Mouse (Mus musculus) midbrain, embryonic 14.5 days (tissue): ENCODE data around the gene Adnp. TPM values are rescaled to one million over a fixed set of nuclear protein-coding genes. Genes with fewer than 3 reads are reported as not detected.

Experiments used
- ATAC-seq: fragments of 200-750 bp; cut with Nextera tagmentation; 2 replicates; pipeline ENCODE4 v1.8.0; 2017; ENCODE audit warnings: moderate number of reproducible peaks, moderate library complexity; ENCODE audit not compliant: low FRiP score, low TSS enrichment
- DNase-seq: peaks from one replicate; pipeline ENCODE4 v3.0.0-alpha.2; 2015
- H3K27ac ChIP-seq: fragments of 300-500 bp; sonication (generic); replicated peaks from 2 replicates; pipeline ENCODE4 v1.5.1; 2014; ENCODE audit warnings: mild to moderate bottlenecking, low read depth, low read length, moderate library complexity
- H3K27me3 ChIP-seq: fragments of 300-500 bp; sonication (generic); 2 replicates; pipeline ENCODE4 v1.6.1; 2014; ENCODE audit warnings: low read length, control low read depth, mixed read lengths; ENCODE audit not compliant: control insufficient read depth, insufficient read depth
- H3K36me3 ChIP-seq: fragments of 300-500 bp; sonication (generic); 2 replicates; pipeline ENCODE4 v1.6.1; 2014; ENCODE audit warnings: low read length, control low read depth; ENCODE audit not compliant: control insufficient read depth, insufficient read depth
- H3K4me1 ChIP-seq: fragments of 300-500 bp; sonication (generic); 2 replicates; pipeline ENCODE4 v1.6.1; 2014; ENCODE audit warnings: mild to moderate bottlenecking, antibody characterized with exemption, low read length, control low read depth; ENCODE audit not compliant: control insufficient read depth, insufficient read depth
- H3K4me2 ChIP-seq: fragments of 300-500 bp; sonication (generic); 2 replicates; pipeline ENCODE4 v1.6.1; 2014; ENCODE audit warnings: mild to moderate bottlenecking, low read length, moderate library complexity
- H3K4me3 ChIP-seq: fragments of 300-500 bp; sonication (generic); replicated peaks from 2 replicates; pipeline ENCODE4 v1.5.1; 2014; ENCODE audit warnings: low read depth, low read length
- H3K9ac ChIP-seq: fragments of 300-500 bp; sonication (generic); replicated peaks from 2 replicates; pipeline ENCODE4 v1.6.1; 2014; ENCODE audit warnings: mild to moderate bottlenecking, low read length, moderate library complexity
- H3K9me3 ChIP-seq: fragments of 300-500 bp; sonication (generic); 2 replicates; pipeline ENCODE4 v1.6.1; 2016; ENCODE audit warnings: low read length, control low read depth, mixed read lengths; ENCODE audit not compliant: control insufficient read depth
- WGBS: fragments of 180-500 bp; shearing (Covaris S2); extraction: QIAGEN DNeasy Blood & Tissue Kit; methylation state at CpG from one replicate; pipeline ENCODE4 v1.1.7; 2014; 5-methylcytosine and 5-hydroxymethylcytosine counted together
- polyA plus RNA-seq: library from polyadenylated mRNA; unstranded; fragments of >200 nt; fragmentation: Nextera tagmentation; extraction: Ambion mirVana; gene quantifications from 2 replicates; pipeline ENCODE4 v1.2.1, GENCODE M21; 2014

Gene Adnp
- polyA plus RNA-seq, 1 experiment from 2014 or later: 4.5 TPM

- ATAC-seq: no peak
- H3K27me3 ChIP-seq: no peaks in the 10 kb centered on the region
- H3K27ac ChIP-seq: no peak overlapping the region
- H3K4me2 ChIP-seq: no peak overlapping the region
- WGBS: 78% methylated on average over 4 of the region's 4 CpGs
- DNase-seq: no peak
- H3K9me3 ChIP-seq: no peaks in the 10 kb centered on the region
- no peaks in the 10 kb centered on the region for H3K36me3 ChIP-seq
- H3K4me1 ChIP-seq: no peaks in the 10 kb centered on the region
- H3K4me3 ChIP-seq: no peak overlapping the region
- no peak overlapping the region for H3K9ac ChIP-seq
Observed at GRCm38 (mm10) chr2:168243278-168243677, 36.4 kb upstream of the Adnp start.

- no peak overlapping the region for H3K4me2 ChIP-seq
- no peak for ATAC-seq
Observed at GRCm38 (mm10) chr2:168242841-168243240, 35.9 kb upstream of the Adnp start.

GRCm38 (mm10) chr2:168238335-168238734 is 31.4 kb upstream of the Adnp start:
- H3K4me1 ChIP-seq: no peaks in the 10 kb centered on the region
- ATAC-seq: no peak
- H3K4me3 ChIP-seq: no peak overlapping the region
- peaks cover 6% of the 10 kb centered on the region; the same call in 1 of the 2 replicates for H3K36me3 ChIP-seq
- no peak for DNase-seq
- WGBS: 88% methylated on average over 4 of the region's 4 CpGs
- H3K27ac ChIP-seq: no peak overlapping the region
- no peak overlapping the region for H3K4me2 ChIP-seq
- no peaks in the 10 kb centered on the region for H3K9me3 ChIP-seq
- H3K9ac ChIP-seq: no peak overlapping the region
- no peaks in the 10 kb centered on the region for H3K27me3 ChIP-seq

More at GRCm38 (mm10) chr2:168242841-168243240, 35.9 kb upstream of the Adnp start:
- DNase-seq: no peak
- no peaks in the 10 kb centered on the region for H3K4me1 ChIP-seq
- no peak overlapping the region for H3K4me3 ChIP-seq
- no peaks in the 10 kb centered on the region for H3K36me3 ChIP-seq
- no peak overlapping the region for H3K9ac ChIP-seq
- no peaks in the 10 kb centered on the region for H3K9me3 ChIP-seq
- H3K27ac ChIP-seq: no peak overlapping the region
- no peaks in the 10 kb centered on the region for H3K27me3 ChIP-seq

GRCm38 (mm10) chr2:168233286-168233685 is 26.4 kb upstream of the Adnp start:
- no peak overlapping the region for H3K9ac ChIP-seq
- H3K4me1 ChIP-seq: peaks cover 26% of the 10 kb centered on the region
- H3K36me3 ChIP-seq: peaks cover 8% of the 10 kb centered on the region; the same call in 1 of the 2 replicates
- ATAC-seq (no peak), DNase-seq (no peak)
- H3K27ac ChIP-seq: no peak overlapping the region
- no peaks in the 10 kb centered on the region for H3K27me3 ChIP-seq
- H3K9me3 ChIP-seq: no peaks in the 10 kb centered on the region
- WGBS: 94% methylated on average over 5 of the region's 5 CpGs
- no peak overlapping the region for H3K4me2 ChIP-seq
- no peak overlapping the region for H3K4me3 ChIP-seq

- peak overlapping the region; percentile 88 for H3K9ac ChIP-seq
- no peaks in the 10 kb centered on the region for H3K9me3 ChIP-seq
- ATAC-seq (no peak), DNase-seq (no peak)
- H3K36me3 ChIP-seq: peaks cover 13% of the 10 kb centered on the region
- peaks cover 30% of the 10 kb centered on the region for H3K4me1 ChIP-seq
- WGBS: 64% methylated on average over 33 of the region's 33 CpGs
- no peaks in the 10 kb centered on the region for H3K27me3 ChIP-seq
- no peak overlapping the region for H3K27ac ChIP-seq
- H3K4me2 ChIP-seq: peak overlapping the region; percentile 98
- peak overlapping the region; percentile 98 for H3K4me3 ChIP-seq
Observed at GRCm38 (mm10) chr2:168231471-168231829, 24.5 kb upstream of the Adnp start.

- ATAC-seq (peak; percentile 63), DNase-seq (no peak)
- Histone ChIP-seq H3K4me1 (peaks cover 30% of the 10 kb centered on the region), H3K27me3 (no peaks in the 10 kb centered on the region), H3K9me3 (no peaks in the 10 kb centered on the region), H3K27ac (peak overlapping the region; percentile 95), H3K9ac (peak overlapping the region; percentile 88), H3K36me3 (peaks cover 18% of the 10 kb centered on the region), H3K4me2 (peak overlapping the region; percentile 98), H3K4me3 (peak overlapping the region; percentile 98)
- 4% methylated on average over 96 of the region's 105 CpGs for WGBS
Observed at GRCm38 (mm10) chr2:168230773-168231470, 24.0 kb upstream of the Adnp start.

GRCm38 (mm10) chr2:168230026-168230728 is 23.3 kb upstream of the Adnp start, which contains the start of the genes Gm20716, Dpm1 and Mocs3:
TSS of gene Gm20716 (minus strand) at chr2:168230364.
TSS of gene Dpm1 (minus strand) at chr2:168230591.
TSS of gene Mocs3 (plus strand) at chr2:168230622.
- peak within 1 kb of the TSS; percentile 98 for H3K4me3 ChIP-seq
- H3K4me2 ChIP-seq: peak within 1 kb of the TSS; percentile 98
- DNase-seq (peak; percentile 93), ATAC-seq (peak; percentile 88)
- peak within 1 kb of the TSS; percentile 95 for H3K27ac ChIP-seq
- peak within 1 kb of the TSS; percentile 88 for H3K9ac ChIP-seq
- H3K4me1 ChIP-seq: peaks cover 30% of the 10 kb centered on the region
- H3K27me3 ChIP-seq: no peaks in the 10 kb centered on the region
- no peaks in the 10 kb centered on the region for H3K9me3 ChIP-seq
- under 1% methylated on average over 73 of the region's 73 CpGs for WGBS
- H3K36me3 ChIP-seq: peaks cover 25% of the 10 kb centered on the region

- no peak for ATAC-seq
- WGBS: 21% methylated on average over 41 of the region's 41 CpGs
- Histone ChIP-seq H3K9ac (peak overlapping the region; percentile 88), H3K27me3 (no peaks in the 10 kb centered on the region), H3K4me2 (peak overlapping the region; percentile 98), H3K4me1 (peaks cover 30% of the 10 kb centered on the region), H3K27ac (peak overlapping the region; percentile 95), H3K4me3 (peak overlapping the region; percentile 98), H3K9me3 (no peaks in the 10 kb centered on the region), H3K36me3 (peaks cover 33% of the 10 kb centered on the region)
- DNase-seq: peak; percentile 23
Observed at GRCm38 (mm10) chr2:168229116-168230025, 22.5 kb upstream of the Adnp start.
